Mouse (Mus musculus) thymus, postnatal 10 days (tissue): ENCODE measurements at regions not wholly inside any gene's neighbourhood (a gene's known extent, or its start where the extent isn't known, plus 50 kb on each side); places are given as distances from the start of the nearest gene placed in this dataset.

ENCODE experiments used
- DNase-seq, 2 experiments: peaks; one replicate each; pipeline ENCODE4 v3.0.0; 2021; ENCODE audit warnings: low spot score in 2 of 2

DNA sequence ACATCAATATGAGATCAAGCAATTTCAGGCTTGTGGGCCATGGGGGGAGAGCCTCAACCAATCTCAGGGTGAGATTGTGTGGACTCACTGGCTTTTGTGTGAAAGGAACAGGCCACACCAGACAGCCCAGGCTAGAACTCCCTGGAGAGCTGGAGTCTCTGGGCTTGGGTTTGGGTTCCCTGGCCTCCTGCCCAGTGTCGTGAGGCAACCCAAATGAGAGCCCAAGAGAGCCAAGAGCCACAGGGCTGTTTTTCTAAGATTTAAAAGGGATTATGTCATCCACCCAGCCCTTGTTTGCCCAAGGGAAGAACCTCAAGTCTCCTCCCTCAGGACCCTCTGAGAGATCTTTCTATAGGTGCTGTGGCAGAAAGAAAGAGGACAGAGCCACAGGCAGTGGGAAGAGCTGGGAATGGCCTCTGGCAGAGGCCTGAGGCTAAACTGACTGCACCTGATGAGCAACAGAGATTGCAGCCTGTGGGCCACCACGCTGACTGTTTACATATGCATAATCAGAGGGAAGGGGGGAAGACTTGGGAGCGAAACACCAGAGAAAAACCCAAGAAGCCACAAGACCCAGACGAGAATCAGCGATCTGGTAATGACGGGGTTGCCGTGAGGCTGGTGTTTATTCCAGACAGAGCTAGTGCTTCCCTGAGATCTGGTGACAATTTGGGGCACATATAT lies 92.1 kb downstream of the Bcl2l11 start:
- DNase-seq: no peak

- DNase-seq: no peak
Observed at GRCm38 (mm10) chr2:128218961-128219360, 93.1 kb downstream of the Bcl2l11 start.

DNA sequence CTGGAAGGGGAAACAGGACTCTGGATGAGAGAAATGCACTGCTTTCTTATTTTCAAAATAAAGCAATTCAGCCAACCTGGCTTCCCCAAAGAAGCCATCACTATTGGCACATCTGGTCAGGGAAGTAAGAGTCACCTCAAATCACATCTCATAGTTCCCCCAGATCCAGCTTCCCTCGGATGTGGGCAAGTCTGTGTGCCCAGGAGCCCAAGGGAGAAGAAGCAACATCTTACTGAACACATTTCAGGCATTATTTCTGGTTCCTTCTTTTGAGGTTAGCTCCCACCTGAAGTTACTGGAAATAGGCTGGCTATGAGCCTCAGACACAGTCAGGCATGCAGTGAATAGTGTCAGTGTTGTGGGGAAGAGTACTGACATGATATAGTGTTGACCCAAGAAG lies 95.2 kb downstream of the Bcl2l11 start:
- DNase-seq: no peak

DNA sequence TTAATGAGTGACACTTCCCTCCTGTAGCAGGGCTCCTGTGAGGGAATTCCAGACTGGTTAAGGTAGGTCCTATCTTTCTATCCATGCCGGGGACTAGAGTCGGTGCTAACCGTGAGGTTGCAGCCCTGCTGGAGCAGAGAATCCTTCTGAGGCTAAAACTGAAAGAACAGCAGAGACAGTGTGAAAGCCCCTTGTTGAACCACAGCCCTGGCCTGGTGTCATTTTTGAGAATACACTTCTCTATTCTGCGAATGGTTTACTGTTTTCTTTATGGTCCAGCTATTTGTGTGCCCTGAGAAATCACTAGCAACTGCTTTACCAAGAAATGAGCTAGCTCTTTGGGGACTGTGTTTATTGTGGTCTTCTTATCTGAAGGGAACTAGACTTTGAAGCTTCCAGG lies 95.8 kb downstream of the Bcl2l11 start:
- DNase-seq: no peak

- no peak for DNase-seq
Observed at GRCm38 (mm10) chr2:128226465-128227047, 100.7 kb downstream of the Bcl2l11 start.

DNA sequence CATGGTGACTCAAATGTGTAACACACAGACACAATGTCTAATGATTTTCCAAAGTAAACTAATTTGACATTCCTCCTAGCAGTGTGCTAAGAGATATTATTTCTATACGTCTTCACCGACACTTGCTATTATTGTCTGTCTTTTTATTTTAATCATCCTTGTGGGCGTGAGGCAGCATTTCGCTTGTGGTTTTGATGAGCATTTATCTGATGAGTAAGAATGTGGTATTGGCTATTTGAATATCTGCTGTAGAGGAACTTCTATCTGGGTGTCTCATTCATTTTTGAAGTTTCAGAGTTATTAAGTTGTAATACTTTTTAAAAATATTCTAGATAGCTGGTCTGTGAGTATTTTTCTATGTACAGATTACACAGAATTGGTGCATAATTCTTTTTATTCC lies 103.9 kb downstream of the Bcl2l11 start:
- DNase-seq: no peak

DNA sequence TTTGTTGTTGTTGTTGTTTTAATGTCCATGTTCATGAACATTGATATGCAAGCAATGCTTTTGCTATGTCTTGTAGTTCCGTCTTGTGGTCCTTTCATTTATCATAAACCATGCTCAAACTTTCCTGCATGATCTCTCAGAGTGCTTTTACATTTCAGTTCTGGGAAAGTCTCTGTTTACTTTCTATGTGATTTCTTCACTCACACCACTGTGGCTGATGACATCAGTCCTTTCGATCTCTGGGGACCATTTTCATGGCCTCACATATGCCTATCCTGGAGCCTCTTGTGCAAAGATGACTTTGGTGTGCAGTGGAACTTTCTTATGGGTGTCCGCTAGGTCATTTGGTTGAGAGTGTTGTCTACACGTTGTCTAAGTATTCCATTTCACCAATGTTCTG lies 105.1 kb downstream of the Bcl2l11 start:
- no peak for DNase-seq

DNA sequence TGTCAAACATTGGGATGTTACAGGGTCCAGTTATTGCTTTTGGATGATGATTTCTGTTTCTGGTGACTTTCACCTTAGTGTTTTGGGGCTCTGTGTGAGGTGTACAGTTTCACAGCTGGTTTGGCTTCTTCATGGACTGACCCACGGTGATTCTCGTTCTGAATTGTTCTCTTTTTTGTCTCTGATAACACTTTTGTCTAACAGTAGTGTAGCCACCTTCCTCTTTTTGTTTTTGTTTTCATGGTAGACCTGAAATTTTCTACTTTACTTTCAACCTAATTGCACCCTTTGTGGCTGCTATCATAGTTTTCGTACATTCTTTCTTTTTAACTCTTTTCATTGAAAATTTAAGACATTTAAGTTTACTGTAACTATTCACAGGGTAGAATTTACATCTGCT lies 105.5 kb downstream of the Bcl2l11 start:
- DNase-seq: no peak

DNA sequence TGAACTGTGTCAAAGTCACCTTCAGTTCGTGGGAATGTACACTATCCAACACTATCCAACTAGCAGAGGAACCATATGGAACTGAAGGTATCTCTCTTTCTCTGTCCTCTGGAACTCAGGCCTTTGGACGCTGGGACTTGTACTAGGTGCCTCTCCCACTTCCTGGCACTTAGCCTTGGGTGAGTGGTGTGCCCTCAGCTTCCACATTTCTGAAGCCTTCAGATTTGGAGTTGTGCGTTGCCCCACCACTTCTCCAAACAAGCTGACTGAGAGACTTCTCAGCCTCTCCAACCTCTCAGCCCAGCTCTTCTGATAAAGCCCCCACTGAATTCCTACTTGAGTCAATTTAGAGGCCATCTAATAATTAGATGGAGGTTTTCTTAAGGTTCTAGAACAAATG lies 106.2 kb downstream of the Bcl2l11 start:
- no peak for DNase-seq

DNA sequence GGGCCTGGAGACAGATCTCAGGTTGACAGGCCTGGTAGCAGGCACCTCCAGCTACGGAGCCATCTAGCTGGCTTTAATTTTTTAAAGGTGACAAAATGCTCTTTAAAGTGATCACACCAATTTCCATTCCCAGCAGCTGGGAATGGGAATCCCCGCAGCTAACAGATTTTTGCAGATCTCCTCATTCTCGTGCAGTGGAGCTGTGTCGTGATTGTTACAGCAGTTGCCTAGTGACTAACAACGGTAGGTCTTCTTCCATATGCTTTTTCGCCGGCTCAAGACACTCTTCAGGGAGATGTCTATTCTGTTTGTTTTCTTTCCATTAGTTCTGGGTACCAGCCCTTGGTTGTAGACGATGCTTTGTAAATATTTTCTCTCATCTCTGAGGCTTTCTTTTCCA lies 109.3 kb downstream of the Bcl2l11 start:
- DNase-seq: no peak

GRCm38 (mm10) chr2:128239451-128239850 lies 113.6 kb downstream of the Bcl2l11 start:
- no peak for DNase-seq

DNA sequence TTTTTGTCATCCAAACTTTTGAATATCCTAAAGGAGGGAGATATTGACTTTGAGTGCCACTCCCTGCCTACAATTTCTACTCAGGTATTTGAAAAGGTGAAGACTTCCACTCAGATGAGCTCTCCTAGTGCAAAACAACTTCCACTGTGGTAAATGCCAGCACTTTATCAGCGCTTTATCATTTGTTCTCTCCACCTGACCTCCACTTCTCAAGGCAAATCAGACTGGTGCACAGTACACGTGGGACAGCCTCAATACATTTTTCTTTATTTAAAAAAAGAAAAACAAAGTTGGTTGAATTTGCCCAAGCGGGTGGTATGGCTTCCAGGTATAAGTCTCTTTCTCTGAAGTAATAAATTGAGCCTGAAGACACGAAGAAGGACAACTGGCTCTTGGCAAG lies 114.2 kb downstream of the Bcl2l11 start:
- DNase-seq: no peak

DNA sequence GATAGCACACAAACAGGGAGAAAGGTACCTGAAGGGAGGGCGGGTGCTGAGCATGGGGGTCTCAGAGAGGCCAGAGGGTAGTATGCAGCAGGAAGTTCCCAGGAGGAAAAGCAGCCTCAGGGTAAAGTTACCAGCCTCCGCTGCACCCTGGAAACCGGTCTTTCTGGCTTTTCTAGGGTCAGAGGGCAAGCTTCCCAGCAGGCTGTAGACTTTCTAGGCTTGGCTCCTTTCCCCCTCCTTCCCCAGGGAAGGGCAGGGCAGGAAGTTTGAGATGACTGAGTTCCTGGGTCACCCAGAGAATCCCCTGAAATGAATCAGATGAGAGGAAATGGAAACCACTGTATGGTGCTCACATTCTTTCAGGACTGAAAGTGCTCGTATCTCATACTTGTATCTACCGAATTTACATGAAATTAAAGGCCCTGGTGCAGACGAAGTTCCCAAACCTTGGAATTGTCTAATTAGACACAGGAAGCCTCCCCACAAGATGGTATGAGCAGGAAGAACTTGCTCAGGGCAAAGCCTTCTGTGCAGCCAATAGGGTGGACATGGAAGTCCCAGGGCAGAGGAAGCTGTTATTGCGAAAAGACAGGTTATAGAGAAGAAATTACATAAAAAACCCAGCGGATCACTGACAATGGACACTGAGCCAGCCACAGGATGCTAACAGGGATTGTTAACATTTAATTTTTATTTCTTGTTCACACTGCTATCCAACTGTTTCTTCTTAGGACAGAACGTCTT lies 114.9 kb downstream of the Bcl2l11 start:
- DNase-seq: no peak

DNA sequence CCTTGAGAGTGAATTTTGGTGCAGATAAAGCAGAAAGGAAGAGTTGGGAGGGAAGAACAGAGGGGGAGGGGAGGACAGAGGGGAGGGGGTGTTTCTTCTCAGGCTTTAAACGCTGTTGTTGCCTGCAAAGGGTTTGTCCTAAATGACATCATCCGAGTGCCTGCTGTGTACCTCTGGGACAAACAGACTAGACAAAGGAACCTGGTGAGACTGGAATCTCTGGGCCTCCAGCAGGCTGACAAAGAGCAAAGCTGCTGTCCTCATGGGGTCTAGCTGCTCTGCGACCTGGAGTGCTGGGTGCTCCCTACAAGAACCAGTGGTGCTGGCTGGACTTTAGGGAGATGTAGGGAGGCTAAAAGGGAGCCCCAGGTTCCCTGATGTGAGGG lies 115.4 kb downstream of the Bcl2l11 start:
- DNase-seq: no peak

- DNase-seq: no peak
Observed at GRCm38 (mm10) chr2:128245544-128245943, 119.7 kb downstream of the Bcl2l11 start.

DNA sequence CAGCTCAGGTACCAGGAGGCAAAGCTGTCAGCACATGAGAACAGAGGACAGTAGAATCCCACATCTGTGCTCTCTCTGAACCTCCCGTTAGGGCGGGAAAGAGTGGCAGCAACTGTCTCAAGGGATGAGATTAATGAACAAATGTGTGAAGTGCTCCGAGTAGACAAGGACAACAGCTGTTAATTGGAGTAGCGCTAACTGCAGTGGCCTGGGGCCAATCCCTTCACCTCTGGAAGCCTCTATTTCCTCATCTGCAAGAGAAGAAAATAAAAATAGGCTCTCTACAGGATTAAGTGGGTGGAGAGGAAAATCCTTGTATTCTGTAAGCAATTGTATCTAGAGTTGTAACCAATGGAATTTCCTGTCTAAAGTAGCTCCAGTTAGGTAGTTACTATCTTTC lies 122.1 kb downstream of the Bcl2l11 start:
- no peak for DNase-seq

DNA sequence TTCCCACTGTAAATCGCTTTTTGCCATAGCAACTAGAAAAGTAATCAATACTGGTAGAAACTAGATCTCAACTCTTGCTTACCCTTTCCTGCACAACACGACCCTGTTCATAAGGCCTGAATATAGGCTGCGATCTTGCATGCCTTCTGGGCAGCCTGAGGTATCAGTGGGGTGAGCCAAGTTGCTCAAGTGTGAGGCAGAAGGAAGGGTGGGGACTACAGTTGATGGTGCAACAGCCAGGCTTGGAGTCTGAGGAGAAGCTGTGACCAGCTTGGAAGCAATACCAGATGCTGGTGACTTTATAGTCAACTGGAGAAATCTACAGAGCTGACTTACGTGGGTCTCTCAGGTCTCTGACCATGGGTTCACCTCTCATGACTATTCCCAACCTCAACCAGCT lies 123.3 kb downstream of the Bcl2l11 start:
- no peak for DNase-seq

- no peak for DNase-seq
Observed at GRCm38 (mm10) chr2:128249607-128250006, 123.8 kb downstream of the Bcl2l11 start.

- peak; percentile 8 to 21 for DNase-seq
Observed at GRCm38 (mm10) chr2:128250841-128251240, 125.0 kb downstream of the Bcl2l11 start.

- no peak for DNase-seq
Observed at GRCm38 (mm10) chr2:128256651-128257050, 130.8 kb downstream of the Bcl2l11 start.

- no peak for DNase-seq
Observed at GRCm38 (mm10) chr2:128257262-128257661, 131.4 kb downstream of the Bcl2l11 start.

- no peak for DNase-seq
Observed at GRCm38 (mm10) chr2:128263880-128264279, 138.0 kb downstream of the Bcl2l11 start.
